Mouse (Mus musculus): Measurements from ENCODE around the gene Nrg3.

DNA sequence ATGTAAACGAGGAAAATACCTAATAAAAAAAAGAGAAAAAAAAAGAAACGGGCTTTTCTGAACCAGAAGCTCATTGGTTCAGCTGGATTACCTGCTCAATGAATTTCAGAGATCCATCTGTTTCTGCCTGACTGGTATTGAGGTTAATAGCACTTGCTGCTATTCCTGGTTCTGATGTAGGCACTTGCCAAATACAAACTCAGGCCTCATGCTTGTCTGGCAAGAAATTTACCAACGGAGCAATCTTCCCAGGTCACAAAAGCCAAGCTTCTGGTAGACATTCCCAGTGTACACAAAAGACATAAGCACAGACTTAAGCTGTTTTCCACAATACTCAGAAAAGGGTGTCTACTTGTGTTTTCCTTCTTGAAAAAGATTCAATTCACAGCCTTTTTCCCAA, 363.3 kb downstream of the Nrg3 start:
- TF ChIP-seq CTCF (IDR thresholded peaks at IDR 0.05; ENCODE audit: insufficient read depth, low read length), result no peak
- TF ChIP-seq POLR2A (IDR thresholded peaks at IDR 0.05; ENCODE audit: borderline replicate concordance, extremely low read depth, low read depth, low read length), result no peak
